Mouse (Mus musculus) ovary, adult 2 months (tissue): Measurements from ENCODE around the gene Olfr1014. TPM values are rescaled to one million over a fixed set of nuclear protein-coding genes. Genes with fewer than 3 reads are reported as not detected.

Experiments used
- polyA plus RNA-seq: library from polyadenylated mRNA; depleted of rRNA; stranded (reverse); fragments of >200 nt; gene quantifications from 2 replicates; pipeline ENCODE4 v1.2.3, GENCODE M21; 2012; rRNA removed

Olfr1014 gene
- polyA plus RNA-seq = not detected in 2 replicates

DNA sequence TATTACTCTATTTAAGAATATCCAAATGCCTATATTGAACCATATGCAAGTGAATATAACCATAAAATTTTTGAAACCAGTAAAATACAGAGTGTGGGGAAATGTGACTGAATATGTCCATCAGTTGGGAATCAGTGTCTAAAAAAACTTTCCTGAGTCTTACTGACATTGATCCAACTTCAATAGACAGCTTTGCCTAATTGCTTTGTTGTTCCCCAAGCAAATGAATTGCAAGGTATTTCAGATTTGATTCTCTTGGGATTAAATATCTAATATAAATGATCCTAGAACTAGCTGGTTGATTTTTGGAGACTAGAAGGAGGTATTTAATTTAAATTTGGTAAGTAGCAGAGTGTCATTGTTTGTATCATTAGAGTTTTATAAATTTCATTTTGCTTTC is at the start of gene Olfr1014:
Gene Olfr1014 (plus strand): TSS at position 301 of the 400 bp plus-strand sequence.

DNA sequence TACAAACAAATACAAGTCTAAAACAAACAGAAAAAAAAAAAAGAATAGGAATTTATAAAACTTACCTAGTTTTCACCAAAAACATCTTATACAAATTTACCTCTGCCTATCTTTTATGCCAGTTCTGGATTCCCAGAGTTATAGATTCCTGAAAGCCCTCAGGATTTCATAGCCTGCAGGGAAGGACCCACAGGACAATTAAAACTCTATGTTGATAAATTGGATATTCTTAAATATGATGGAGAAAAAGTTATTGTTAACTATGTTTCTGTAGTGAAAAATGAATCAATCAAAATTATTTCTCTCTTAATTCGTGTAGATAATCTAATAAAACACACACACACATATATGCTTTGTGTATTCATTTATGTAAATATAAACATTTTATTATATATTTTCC is 9.8 kb upstream of the Olfr1014 start, which contains the start of gene Olfr1012:
Gene Olfr1012 (minus strand): TSS at position 101 of the 400 bp plus-strand sequence.

DNA sequence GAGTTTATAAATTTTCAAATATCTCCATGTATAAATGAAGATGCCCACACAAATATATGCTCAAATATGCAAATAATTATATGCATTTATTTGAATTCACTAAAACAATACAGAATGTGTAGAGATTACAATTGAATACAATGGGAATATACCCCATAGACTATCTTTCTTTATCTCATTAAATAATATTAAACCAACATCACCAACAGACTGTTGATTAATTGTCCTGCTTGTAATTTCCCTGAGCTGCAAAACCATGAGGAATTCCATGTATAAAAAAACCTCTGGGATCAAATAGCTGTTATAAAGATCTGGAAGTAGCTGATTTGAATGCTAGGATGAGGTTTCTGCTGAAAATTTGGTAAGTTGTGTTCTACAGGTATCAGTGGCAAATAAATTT is 5.7 kb upstream of the Olfr1014 start, which contains the start of gene Olfr1013:
Gene Olfr1013 (plus strand): TSS at position 301 of the 400 bp plus-strand sequence.

DNA sequence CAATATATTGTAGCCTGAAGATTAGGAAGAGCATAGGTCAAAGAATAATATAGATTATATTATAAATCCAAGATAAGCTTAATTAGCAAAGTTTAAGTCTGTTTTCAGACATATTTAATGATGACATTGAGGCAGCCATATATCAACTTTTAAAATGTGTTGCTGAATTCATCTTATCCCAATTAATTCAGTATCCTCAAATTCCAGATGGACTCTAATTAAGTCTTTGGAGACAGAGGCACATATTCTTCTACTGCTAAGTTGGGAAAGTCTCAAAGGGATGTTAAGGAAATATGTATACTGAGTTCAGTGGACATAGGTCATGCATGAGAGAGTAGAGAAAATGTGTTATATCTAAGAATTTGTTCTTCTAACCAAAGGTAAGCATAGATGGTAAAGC is 9.2 kb downstream of the Olfr1014 start, which contains the start of gene Olfr1015:
Gene Olfr1015 (plus strand): TSS at position 301 of the 400 bp plus-strand sequence.

DNA sequence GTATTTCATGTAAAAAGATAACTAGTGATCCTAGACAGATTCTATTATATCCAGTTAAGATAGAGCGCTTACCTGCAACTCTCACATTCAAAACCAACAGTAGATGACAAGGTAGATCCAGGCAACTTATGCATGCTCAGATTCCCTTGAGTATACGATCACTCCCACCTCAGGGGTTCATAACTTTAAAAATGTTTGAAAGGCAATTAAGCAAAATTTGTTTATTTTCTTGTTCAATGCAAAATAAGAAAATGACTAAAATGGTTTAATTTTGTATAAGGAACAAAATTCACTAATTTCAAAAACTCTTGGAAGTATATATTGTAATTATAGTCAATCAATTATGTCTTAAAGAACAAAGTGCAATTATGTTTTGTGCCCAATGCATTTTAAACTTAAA is 29.9 kb downstream of the Olfr1014 start, which contains the start of gene Olfr1016:
Gene Olfr1016 (minus strand): TSS at position 101 of the 400 bp plus-strand sequence.

DNA sequence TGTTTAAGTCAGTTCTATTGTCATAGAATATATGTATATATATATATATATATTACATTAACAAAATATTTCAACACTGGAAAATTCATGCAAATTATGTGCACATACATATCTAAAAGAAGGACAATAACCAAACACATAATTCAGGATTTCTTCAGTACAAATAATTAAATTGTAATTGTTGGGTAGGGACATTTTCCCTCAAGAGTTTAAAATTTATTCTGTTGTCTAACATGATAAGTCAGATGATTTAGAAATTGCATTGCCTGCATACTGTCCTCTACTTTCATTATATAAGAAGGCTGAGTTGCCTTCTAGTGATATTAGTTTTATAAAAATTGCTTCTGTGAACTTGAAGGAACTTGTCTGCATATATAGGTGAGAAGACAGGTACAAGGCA is 45.7 kb downstream of the Olfr1014 start, which contains the start of gene Olfr1018:
Gene Olfr1018 (plus strand): TSS at position 301 of the 400 bp plus-strand sequence.

Other genes with a start within 250 kb of the Olfr1014 start
- gene Olfr996, start 193.5 kb upstream of the Olfr1014 start, polyA plus RNA-seq = not detected in 2 replicates
- not detected in 2 replicates for gene Olfr998, start 183.8 kb upstream of the Olfr1014 start, polyA plus RNA-seq
- gene Olfr1000, start 160.8 kb upstream of the Olfr1014 start, polyA plus RNA-seq = not detected in 2 replicates
- gene Olfr1002, start 122.0 kb upstream of the Olfr1014 start, polyA plus RNA-seq = not detected in 2 replicates
- gene Olfr154, start 108.3 kb upstream of the Olfr1014 start, polyA plus RNA-seq = not detected in 2 replicates
- gene Olfr1006, start 93.9 kb upstream of the Olfr1014 start, polyA plus RNA-seq = not detected in 2 replicates
- gene Olfr1008, start 83.3 kb upstream of the Olfr1014 start, polyA plus RNA-seq = not detected in 2 replicates
- gene Olfr1009, start 57.3 kb upstream of the Olfr1014 start, polyA plus RNA-seq = not detected in 2 replicates
- gene Olfr1012, start 9.9 kb upstream of the Olfr1014 start, polyA plus RNA-seq = not detected in 2 replicates
- gene Olfr1013, start 5.6 kb upstream of the Olfr1014 start, polyA plus RNA-seq = not detected in 2 replicates
- not detected in 2 replicates for gene Olfr1015, start 9.3 kb downstream of the Olfr1014 start, polyA plus RNA-seq
- gene Olfr1016, start 29.8 kb downstream of the Olfr1014 start, polyA plus RNA-seq = not detected in 2 replicates
- gene Olfr1018, start 45.8 kb downstream of the Olfr1014 start, polyA plus RNA-seq = not detected in 2 replicates
- gene Olfr1019, start 72.8 kb downstream of the Olfr1014 start, polyA plus RNA-seq = not detected in 2 replicates
- gene Olfr1020, start 74.3 kb downstream of the Olfr1014 start, polyA plus RNA-seq = not detected in 2 replicates
- gene Olfr1022, start 95.9 kb downstream of the Olfr1014 start, polyA plus RNA-seq = not detected in 2 replicates
- not detected in 2 replicates for gene Olfr1023, start 112.9 kb downstream of the Olfr1014 start, polyA plus RNA-seq
- gene Olfr1024, start 132.3 kb downstream of the Olfr1014 start, polyA plus RNA-seq = not detected in 2 replicates
- not detected in 2 replicates for gene Olfr1025-ps1, start 142.5 kb downstream of the Olfr1014 start, polyA plus RNA-seq
- gene Olfr1026, start 148.8 kb downstream of the Olfr1014 start, polyA plus RNA-seq = not detected in 2 replicates
- gene Olfr1028, start 177.7 kb downstream of the Olfr1014 start, polyA plus RNA-seq = not detected in 2 replicates
- 0.29 and 0.58 TPM in 2 replicates for gene Olfr1029, start 201.2 kb downstream of the Olfr1014 start, polyA plus RNA-seq
- gene Olfr1030, start 206.6 kb downstream of the Olfr1014 start, polyA plus RNA-seq = 0.03 and 0.05 TPM in 2 replicates
- gene Olfr1031, start 217.6 kb downstream of the Olfr1014 start, polyA plus RNA-seq = not detected in 2 replicates
- gene Olfr1032, start 232.8 kb downstream of the Olfr1014 start, polyA plus RNA-seq = not detected in 2 replicates
- 1.4 and 1.5 TPM in 2 replicates for gene Olfr1033, start 247.9 kb downstream of the Olfr1014 start, polyA plus RNA-seq